Mouse (Mus musculus) ovary, postnatal 14 days (tissue): ENCODE measurements around the gene Aunip.

Source experiments
- DNase-seq: peaks from one replicate; pipeline ENCODE4 v3.0.0; 2022; ENCODE audit warnings: low spot score

The Aunip gene

DNA sequence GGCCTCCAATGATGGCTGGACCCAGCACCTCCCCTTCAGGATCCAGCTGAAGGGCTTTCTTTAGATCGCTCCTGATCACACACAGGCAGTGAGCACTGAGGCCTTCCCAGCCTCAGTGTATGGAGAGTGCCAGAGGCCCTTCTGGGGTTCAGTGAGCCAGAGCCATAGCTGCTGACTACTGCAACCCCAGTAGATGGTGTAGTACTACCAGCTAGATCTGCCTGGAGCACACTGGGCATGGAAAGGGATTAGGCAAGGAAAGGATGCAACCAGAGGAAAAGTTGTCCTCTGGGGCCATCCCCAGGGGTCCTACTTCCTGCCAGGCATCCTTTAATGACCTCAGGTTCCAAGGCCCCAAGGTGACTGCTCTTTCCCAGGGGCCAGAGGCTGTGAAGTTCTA, 42.8 kb downstream of the Aunip start:
- DNase-seq: no peak

- no peak for DNase-seq
Measured at GRCm38 (mm10) chr4:134555956-134556580, 45.3 kb downstream of the Aunip start.

- no peak for DNase-seq
Measured at GRCm38 (mm10) chr4:134557626-134558249, 46.9 kb downstream of the Aunip start.

DNA sequence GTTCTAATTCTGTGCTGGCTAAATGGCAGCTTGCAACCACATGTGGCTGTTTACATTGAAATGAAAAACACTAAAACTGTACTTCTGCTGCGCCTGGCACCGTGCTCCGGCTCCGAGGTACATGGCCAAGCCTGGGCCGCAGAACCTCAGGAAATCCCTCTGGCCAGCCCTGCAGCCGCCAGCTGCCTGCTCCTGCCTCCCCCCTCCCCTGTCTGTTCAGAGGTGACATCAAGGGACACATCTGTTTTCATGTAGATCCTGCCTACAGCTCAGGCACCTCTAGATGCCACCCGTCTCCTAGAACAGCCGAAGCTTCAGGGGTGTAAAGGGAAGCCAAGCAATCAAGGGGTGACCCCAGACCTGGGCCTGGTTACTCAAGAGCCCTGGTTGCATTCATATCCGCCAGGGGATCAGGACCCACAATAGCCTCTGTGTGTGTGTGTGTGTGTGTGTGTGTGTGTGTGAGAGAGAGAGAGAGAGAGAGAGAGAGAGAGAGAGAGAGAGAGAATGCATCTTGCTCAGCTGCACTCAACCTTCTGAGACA, 47.8 kb downstream of the Aunip start:
- DNase-seq: no peak

DNA sequence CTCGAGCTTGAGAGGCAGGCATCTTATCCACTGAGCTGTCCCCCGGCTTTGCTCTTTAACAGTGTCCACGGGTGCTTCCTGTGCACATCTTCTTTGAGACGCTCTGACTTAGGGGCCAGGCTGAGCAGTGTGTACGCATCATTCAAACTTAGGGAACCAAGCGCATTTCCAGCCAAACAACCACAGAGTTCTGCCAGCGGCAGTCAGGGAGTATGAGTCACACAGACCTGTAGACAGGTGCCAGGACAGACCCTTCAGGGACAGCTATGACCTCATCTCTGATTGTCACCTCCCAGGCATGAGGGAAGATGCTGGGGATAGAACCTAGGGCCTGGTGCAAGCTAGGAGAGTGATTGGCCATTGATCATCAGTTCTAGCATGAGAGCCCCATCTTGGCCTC, 48.4 kb downstream of the Aunip start:
- no peak for DNase-seq

GRCm38 (mm10) chr4:134560699-134561098, 49.9 kb downstream of the Aunip start:
- no peak for DNase-seq

GRCm38 (mm10) chr4:134562014-134562413, 51.2 kb downstream of the Aunip start:
- no peak for DNase-seq

GRCm38 (mm10) chr4:134563624-134564023, 52.8 kb downstream of the Aunip start:
- no peak for DNase-seq

DNA sequence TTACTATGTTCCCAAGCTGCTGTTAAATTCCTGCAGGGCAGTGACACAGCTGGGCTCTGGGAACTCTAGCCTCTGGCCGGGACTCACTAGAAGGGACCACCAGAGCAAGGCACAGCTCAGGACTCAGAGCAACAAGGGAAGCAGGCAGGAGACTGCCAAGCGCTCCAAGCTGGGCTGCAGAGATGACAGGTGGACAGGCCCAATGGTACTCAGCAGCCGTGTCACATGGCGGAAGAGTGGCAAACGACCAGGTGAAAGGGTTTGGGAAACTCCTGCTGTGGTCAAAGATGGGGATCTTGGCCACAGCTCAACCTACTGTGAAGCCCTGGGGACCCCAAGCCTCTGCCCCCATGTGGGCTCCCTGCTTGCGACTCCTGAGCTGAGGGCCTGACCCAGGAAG, 53.3 kb downstream of the Aunip start:
- no peak for DNase-seq

DNA sequence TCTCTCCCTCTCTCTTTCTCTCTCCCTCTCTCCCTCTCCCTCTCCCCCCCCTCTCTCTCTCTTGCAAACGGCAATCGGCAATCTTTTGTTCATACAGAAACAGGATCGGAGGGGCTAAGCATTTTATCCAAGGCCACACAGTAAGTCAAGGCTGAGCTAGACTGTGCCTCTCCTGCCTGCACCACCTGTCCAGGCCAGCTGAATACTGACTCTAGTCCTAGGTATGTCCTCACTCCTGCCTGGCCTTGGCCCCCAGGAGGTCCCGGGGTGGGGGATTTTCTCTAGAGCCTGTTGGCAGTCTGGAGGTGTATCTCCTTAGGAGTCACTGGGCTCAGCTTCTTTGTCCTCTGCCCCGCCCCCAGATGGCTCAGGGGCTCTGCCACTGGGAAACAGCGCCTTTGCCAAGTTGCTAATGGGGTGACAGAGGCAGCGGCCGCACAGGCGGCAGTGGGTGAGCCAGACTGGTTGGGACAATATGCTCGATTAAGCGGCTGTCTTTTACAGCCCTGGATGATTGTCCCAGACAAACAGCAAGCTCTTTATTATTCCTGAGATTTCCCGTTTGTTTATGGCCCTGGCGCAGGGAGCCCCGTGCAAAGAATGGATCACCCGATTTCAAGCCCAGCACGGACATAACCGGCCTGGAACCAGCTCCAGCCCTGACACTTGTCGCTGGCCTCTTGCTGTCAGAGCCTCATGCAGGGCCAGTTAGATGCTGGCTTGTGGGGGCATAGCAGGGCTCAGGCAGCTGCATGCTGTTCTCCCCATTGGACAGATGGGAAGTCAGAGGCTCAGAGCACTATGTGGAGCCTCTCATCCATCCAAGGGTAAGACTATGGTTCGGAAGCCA, 56.8 kb downstream of the Aunip start:
- no peak for DNase-seq

DNA sequence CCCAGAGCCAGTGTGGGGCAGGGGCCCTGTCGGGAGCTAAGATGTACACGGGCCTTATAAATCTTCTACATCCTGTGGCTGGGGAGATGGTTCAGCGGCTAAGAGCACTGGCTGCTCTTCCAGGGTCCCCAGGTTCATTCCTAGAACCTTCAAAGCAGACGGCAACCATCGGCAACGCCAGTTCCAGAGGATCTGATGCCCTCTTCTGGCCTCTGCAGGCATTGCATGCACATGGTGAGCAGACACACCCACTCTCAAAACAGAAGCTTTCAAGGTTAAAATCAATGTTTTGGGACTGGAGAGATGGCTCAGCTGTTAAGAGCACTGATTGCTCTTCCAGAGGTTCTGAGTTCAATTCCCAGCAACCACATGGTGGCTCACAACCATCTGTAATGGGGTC, 58.4 kb downstream of the Aunip start:
- no peak for DNase-seq

GRCm38 (mm10) chr4:134569831-134570230, 59.0 kb downstream of the Aunip start:
- DNase-seq: no peak

GRCm38 (mm10) chr4:134570704-134571451, 60.1 kb downstream of the Aunip start:
- no peak for DNase-seq

- no peak for DNase-seq
Measured at GRCm38 (mm10) chr4:134572449-134573300, 61.9 kb downstream of the Aunip start.
